Mouse (Mus musculus): ENCODE results near the gene Chst1.

GRCm38 (mm10) chr2:92632027-92632426 lies 32.5 kb downstream of the Chst1 start:
- TF ChIP-seq POLR2A (IDR thresholded peaks at IDR 0.05; ENCODE audit: low read depth, low read length) (no peak), CTCF (IDR thresholded peaks at IDR 0.05; ENCODE audit: borderline replicate concordance, insufficient read depth, low read length) (no peak)
